Mouse (Mus musculus): ENCODE data around the gene Vmn1r74. TPM values are rescaled to one million over a fixed set of nuclear protein-coding genes. Genes with fewer than 3 reads are reported as not detected.
"Not testable (repeated sequence)": the region's sequence is repeated elsewhere in the genome, so short reads cannot be mapped to it uniquely, and the experiment has no call there.

Vmn1r74 gene
- not detected in 2 replicates for polyA plus RNA-seq (2015; fragmentation: Nextera tagmentation; extraction: Ambion mirVana)

GRCm38 (mm10) chr7:11833680-11834079 lies at the start of gene Vmn1r74:
Gene Vmn1r74 (plus strand): TSS chr7:11833980.
- Histone ChIP-seq H3K27me3 (replicated peaks) (no peaks in the 10 kb centered on the region), H3K4me3 (replicated peaks) (no peak within 1 kb of the TSS), H3K4me1 (no peaks in the 10 kb centered on the region), H3K9me3 (no peaks in the 10 kb centered on the region), H3K36me3 (no peaks in the 10 kb centered on the region), H3K9ac (no peak within 1 kb of the TSS), H3K27ac (no peak within 1 kb of the TSS), H3K4me2 (no peak within 1 kb of the TSS)
- WGBS: 75% methylated on average over 2 of the region's 2 CpGs
- ATAC-seq (ENCODE audit: insufficient read depth, low FRiP score, low read depth): no peak

GRCm38 (mm10) chr7:11813751-11814150 lies 20.0 kb upstream of the Vmn1r74 start:
- Histone ChIP-seq H3K4me3 (replicated peaks) (no peak overlapping the region), H3K27me3 (replicated peaks) (no peaks in the 10 kb centered on the region), H3K4me1 (no peaks in the 10 kb centered on the region), H3K36me3 (no peaks in the 10 kb centered on the region), H3K9ac (no peak overlapping the region), H3K9me3 (no peaks in the 10 kb centered on the region), H3K27ac (no peak overlapping the region), H3K4me2 (no peak overlapping the region)
- no peak for ATAC-seq (ENCODE audit: insufficient read depth, low FRiP score, low read depth)

- no peak overlapping the region for H3K4me3 ChIP-seq (replicated peaks)
- 82% methylated on average over 1 of the region's 1 CpGs for WGBS
- ATAC-seq (ENCODE audit: insufficient read depth, low FRiP score, low read depth): no peak
Observed at GRCm38 (mm10) chr7:11822166-11822565, 11.6 kb upstream of the Vmn1r74 start.

GRCm38 (mm10) chr7:11823246-11823645 lies 10.5 kb upstream of the Vmn1r74 start:
- WGBS: 78% methylated on average over 9 of the region's 9 CpGs
- not testable (repeated sequence) for H3K36me3 ChIP-seq; ATAC-seq (ENCODE audit: insufficient read depth, low FRiP score, low read depth); H3K9ac ChIP-seq; H3K4me2 ChIP-seq; H3K27me3 ChIP-seq (replicated peaks); H3K27ac ChIP-seq; H3K4me1 ChIP-seq; H3K9me3 ChIP-seq; H3K4me3 ChIP-seq (replicated peaks)

More at GRCm38 (mm10) chr7:11822166-11822565, 11.6 kb upstream of the Vmn1r74 start:
- H3K4me1 ChIP-seq: no peaks in the 10 kb centered on the region
- H3K9me3 ChIP-seq: no peaks in the 10 kb centered on the region
- no peaks in the 10 kb centered on the region for H3K36me3 ChIP-seq
- no peaks in the 10 kb centered on the region for H3K27me3 ChIP-seq (replicated peaks)
- H3K9ac ChIP-seq: no peak overlapping the region
- no peak overlapping the region for H3K27ac ChIP-seq
- no peak overlapping the region for H3K4me2 ChIP-seq

- no peak within 1 kb of the TSS for H3K4me2 ChIP-seq
- H3K4me1 ChIP-seq: no peaks in the 10 kb centered on the region
- no peaks in the 10 kb centered on the region for H3K9me3 ChIP-seq
- H3K36me3 ChIP-seq: no peaks in the 10 kb centered on the region
- H3K4me3 ChIP-seq (replicated peaks): no peak within 1 kb of the TSS
- ATAC-seq (ENCODE audit: insufficient read depth, low FRiP score, low read depth): no peak
- H3K27ac ChIP-seq: no peak within 1 kb of the TSS
- H3K9ac ChIP-seq: no peak within 1 kb of the TSS
- H3K27me3 ChIP-seq (replicated peaks): no peaks in the 10 kb centered on the region
Observed at GRCm38 (mm10) chr7:11874330-11874729, 40.5 kb downstream of the Vmn1r74 start, which contains the start of gene Vmn1r75. Gene Vmn1r75 (plus strand): TSS chr7:11874630.

Other genes with a start within 250 kb of the Vmn1r74 start
- not detected in 2 replicates for gene Zscan4-ps3, start 224.7 kb upstream of the Vmn1r74 start, polyA plus RNA-seq (2015; fragmentation: Nextera tagmentation; extraction: Ambion mirVana)
- gene Vmn1r72, start 153.8 kb upstream of the Vmn1r74 start, polyA plus RNA-seq (2015; fragmentation: Nextera tagmentation; extraction: Ambion mirVana): not detected in 2 replicates
- gene Vmn1r73, start 103.7 kb upstream of the Vmn1r74 start, polyA plus RNA-seq (2015; fragmentation: Nextera tagmentation; extraction: Ambion mirVana): not detected in 2 replicates
- not detected in 2 replicates for gene Vmn1r75, start 40.6 kb downstream of the Vmn1r74 start, polyA plus RNA-seq (2015; fragmentation: Nextera tagmentation; extraction: Ambion mirVana)
- gene Vmn1r76, start 104.2 kb downstream of the Vmn1r74 start, polyA plus RNA-seq (2015; fragmentation: Nextera tagmentation; extraction: Ambion mirVana): not detected in 2 replicates
- not detected in 2 replicates for gene Vmn1r77, start 202.8 kb downstream of the Vmn1r74 start, polyA plus RNA-seq (2015; fragmentation: Nextera tagmentation; extraction: Ambion mirVana)

All from stomach, embryonic 15.5 days (tissue).